Mouse (Mus musculus) midbrain, embryonic 12.5 days (tissue): ENCODE data around the gene Ncapd2. TPM values are rescaled to one million over a fixed set of nuclear protein-coding genes. Genes with fewer than 3 reads are reported as not detected.
A peak's percentile ranks its signal among the peaks of the same experiment; 100 is the strongest.
"Not testable (repeated sequence)": the region's sequence is repeated elsewhere in the genome, so short reads cannot be mapped to it uniquely, and the experiment has no call there.

ENCODE experiments used
- ATAC-seq: fragments of 200-750 bp; cut with Nextera tagmentation; 2 replicates; pipeline ENCODE4 v1.8.0; 2017; ENCODE audit warnings: low read depth, moderate TSS enrichment, moderate library complexity; ENCODE audit not compliant: low FRiP score
- H3K27ac ChIP-seq: fragments of 300-500 bp; sonication (generic); replicated peaks from 2 replicates; pipeline ENCODE4 v1.5.1; 2016; ENCODE audit warnings: mild to moderate bottlenecking
- H3K27me3 ChIP-seq: fragments of 300-500 bp; sonication (generic); 2 replicates; pipeline ENCODE4 v1.6.1; 2016; ENCODE audit warnings: mild to moderate bottlenecking
- H3K36me3 ChIP-seq: fragments of 300-500 bp; sonication (generic); 2 replicates; pipeline ENCODE4 v1.6.1; 2016
- H3K4me1 ChIP-seq: fragments of 300-500 bp; sonication (generic); 2 replicates; pipeline ENCODE4 v1.6.1; 2016
- H3K4me2 ChIP-seq: fragments of 300-500 bp; sonication (generic); replicated peaks from 2 replicates; pipeline ENCODE4 v1.6.1; 2016; ENCODE audit warnings: mild to moderate bottlenecking, moderate library complexity
- H3K4me3 ChIP-seq: fragments of 300-500 bp; sonication (generic); 2 replicates; pipeline ENCODE4 v1.5.1; 2016; ENCODE audit warnings: mild to moderate bottlenecking
- H3K9ac ChIP-seq: fragments of 300-500 bp; sonication (generic); replicated peaks from 2 replicates; pipeline ENCODE4 v1.6.1; 2016; ENCODE audit warnings: mild to moderate bottlenecking, moderate library complexity
- H3K9me3 ChIP-seq: fragments of 300-500 bp; sonication (generic); 2 replicates; pipeline ENCODE4 v1.6.1; 2016; ENCODE audit warnings: mild to moderate bottlenecking
- WGBS: fragments of 180-500 bp; shearing (Covaris S2); methylation state at CpG from one replicate; pipeline ENCODE4 v1.1.7; 2016; 5-methylcytosine and 5-hydroxymethylcytosine counted together
- polyA plus RNA-seq: library from polyadenylated mRNA; unstranded; fragments of >200 nt; fragmentation: Nextera tagmentation; extraction: Ambion mirVana; gene quantifications from 2 replicates; pipeline ENCODE4 v1.2.1, GENCODE M21; 2016

Ncapd2 gene
- polyA plus RNA-seq, 1 experiment from 2014 or later, result 192 TPM

GRCm38 (mm10) chr6:125163801-125164657, 27.5 kb downstream of the Ncapd2 start:
- WGBS, result 3% methylated on average over 20 of the region's 20 CpGs
- H3K4me2 ChIP-seq, result peak overlapping the region; percentile 96
- peaks cover 55% of the 10 kb centered on the region for H3K36me3 ChIP-seq
- peaks cover 49% of the 10 kb centered on the region for H3K4me1 ChIP-seq
- no peaks in the 10 kb centered on the region for H3K27me3 ChIP-seq
- H3K27ac ChIP-seq, result peak overlapping the region; percentile 95
- H3K9ac ChIP-seq, result peak overlapping the region; percentile 97
- ATAC-seq, result no peak
- peak overlapping the region; percentile 86 for H3K4me3 ChIP-seq
- no peaks in the 10 kb centered on the region for H3K9me3 ChIP-seq

GRCm38 (mm10) chr6:125162615-125163305, 28.7 kb downstream of the Ncapd2 start:
- H3K36me3 ChIP-seq, result peaks cover 49% of the 10 kb centered on the region
- H3K9ac ChIP-seq, H3K9me3 ChIP-seq, H3K4me3 ChIP-seq, ATAC-seq, H3K27me3 ChIP-seq, H3K27ac ChIP-seq: not testable (repeated sequence)
- 73% methylated on average over 13 of the region's 16 CpGs for WGBS
- H3K4me2 ChIP-seq, result 0 out of 2 replicates have a peak overlapping the region, but pooled peaks have one; percentile 13
- peaks cover 49% of the 10 kb centered on the region for H3K4me1 ChIP-seq

- Histone ChIP-seq H3K36me3 (peaks cover 46% of the 10 kb centered on the region), H3K4me1 (peaks cover 49% of the 10 kb centered on the region)
- H3K27ac ChIP-seq, H3K9me3 ChIP-seq, ATAC-seq, H3K4me2 ChIP-seq, H3K9ac ChIP-seq, H3K27me3 ChIP-seq, H3K4me3 ChIP-seq: not testable (repeated sequence)
- WGBS, result 14% methylated on average over 4 of the region's 5 CpGs
Measured at GRCm38 (mm10) chr6:125161971-125162370, 29.5 kb downstream of the Ncapd2 start.

GRCm38 (mm10) chr6:125160854-125161760, 30.4 kb downstream of the Ncapd2 start:
- peaks cover 47% of the 10 kb centered on the region for H3K4me1 ChIP-seq

GRCm38 (mm10) chr6:125160558-125160853, 31.0 kb downstream of the Ncapd2 start:
- peak overlapping the region; percentile 56; the same call in 1 of the 2 replicates for H3K27ac ChIP-seq

More at GRCm38 (mm10) chr6:125160854-125161760, 30.4 kb downstream of the Ncapd2 start:
- Histone ChIP-seq H3K9ac (no peak overlapping the region), H3K4me3 (no peak overlapping the region), H3K36me3 (peaks cover 46% of the 10 kb centered on the region), H3K4me2 (0 out of 2 replicates have a peak overlapping the region, but pooled peaks have one; percentile 7), H3K9me3 (no peaks in the 10 kb centered on the region), H3K27me3 (no peaks in the 10 kb centered on the region), H3K27ac (peak overlapping the region; percentile 56)
- 17% methylated on average over 22 of the region's 22 CpGs for WGBS
- ATAC-seq, result no peak

GRCm38 (mm10) chr6:125159773-125160557, 31.5 kb downstream of the Ncapd2 start:
- H3K4me3 ChIP-seq, result no peak overlapping the region
- H3K9me3 ChIP-seq, result no peaks in the 10 kb centered on the region
- no peak for ATAC-seq
- WGBS, result 89% methylated on average over 7 of the region's 7 CpGs
- H3K4me2 ChIP-seq, result no peak overlapping the region
- H3K27ac ChIP-seq, result peak overlapping the region; percentile 56; the same call in 1 of the 2 replicates
- peaks cover 52% of the 10 kb centered on the region for H3K36me3 ChIP-seq
- peaks cover 43% of the 10 kb centered on the region for H3K4me1 ChIP-seq
- H3K9ac ChIP-seq, result 0 out of 2 replicates have a peak overlapping the region, but pooled peaks have one; percentile 3
- H3K27me3 ChIP-seq, result no peaks in the 10 kb centered on the region

More at GRCm38 (mm10) chr6:125160558-125160853, 31.0 kb downstream of the Ncapd2 start:
- no peak overlapping the region for H3K9ac ChIP-seq
- WGBS, result 51% methylated on average over 10 of the region's 10 CpGs
- peaks cover 43% of the 10 kb centered on the region for H3K4me1 ChIP-seq
- H3K9me3 ChIP-seq, result no peaks in the 10 kb centered on the region
- H3K36me3 ChIP-seq, result peaks cover 47% of the 10 kb centered on the region
- H3K4me2 ChIP-seq, result no peak overlapping the region
- H3K4me3 ChIP-seq, result no peak overlapping the region
- H3K27me3 ChIP-seq, result no peaks in the 10 kb centered on the region
- no peak for ATAC-seq

- peaks cover 38% of the 10 kb centered on the region for H3K4me1 ChIP-seq
- no peaks in the 10 kb centered on the region for H3K9me3 ChIP-seq
- no peak overlapping the region for H3K4me2 ChIP-seq
- ATAC-seq, result no peak
- no peak overlapping the region for H3K4me3 ChIP-seq
- H3K36me3 ChIP-seq, result peaks cover 55% of the 10 kb centered on the region
- 0 out of 2 replicates have a peak overlapping the region, but pooled peaks have one; percentile 15 for H3K9ac ChIP-seq
- 87% methylated on average over 15 of the region's 15 CpGs for WGBS
- H3K27me3 ChIP-seq, result no peaks in the 10 kb centered on the region
- H3K27ac ChIP-seq, result 0 out of 2 replicates have a peak overlapping the region, but pooled peaks have one; percentile 35
Measured at GRCm38 (mm10) chr6:125158944-125159492, 32.5 kb downstream of the Ncapd2 start.

GRCm38 (mm10) chr6:125156903-125157614, 34.4 kb downstream of the Ncapd2 start:
- no peaks in the 10 kb centered on the region for H3K9me3 ChIP-seq
- peak overlapping the region; percentile 37 for H3K9ac ChIP-seq
- H3K36me3 ChIP-seq, result peaks cover 61% of the 10 kb centered on the region
- H3K4me2 ChIP-seq, result no peak overlapping the region
- 22% methylated on average over 7 of the region's 7 CpGs for WGBS
- ATAC-seq, result peak; percentile 11; the same call in 1 of the 2 replicates
- H3K27ac ChIP-seq, result peak overlapping the region; percentile 80
- H3K4me3 ChIP-seq, result no peak overlapping the region
- no peaks in the 10 kb centered on the region for H3K27me3 ChIP-seq
- H3K4me1 ChIP-seq, result peaks cover 29% of the 10 kb centered on the region

GRCm38 (mm10) chr6:125156491-125156890, 35.0 kb downstream of the Ncapd2 start:
- Histone ChIP-seq H3K36me3 (peaks cover 66% of the 10 kb centered on the region), H3K4me3 (no peak overlapping the region), H3K9ac (no peak overlapping the region), H3K27ac (peak overlapping the region; percentile 80; the same call in 1 of the 2 replicates), H3K27me3 (no peaks in the 10 kb centered on the region), H3K4me2 (no peak overlapping the region), H3K9me3 (no peaks in the 10 kb centered on the region), H3K4me1 (peaks cover 27% of the 10 kb centered on the region)
- ATAC-seq, result no peak
- 89% methylated on average over 3 of the region's 3 CpGs for WGBS

- H3K4me3 ChIP-seq, result no peak overlapping the region
- no peaks in the 10 kb centered on the region for H3K27me3 ChIP-seq
- peaks cover 21% of the 10 kb centered on the region for H3K4me1 ChIP-seq
- no peak overlapping the region for H3K27ac ChIP-seq
- H3K9ac ChIP-seq, result no peak overlapping the region
- WGBS, result 82% methylated on average over 8 of the region's 8 CpGs
- H3K9me3 ChIP-seq, result no peaks in the 10 kb centered on the region
- H3K4me2 ChIP-seq, result no peak overlapping the region
- H3K36me3 ChIP-seq, result peaks cover 57% of the 10 kb centered on the region
- no peak for ATAC-seq
Measured at GRCm38 (mm10) chr6:125155262-125155661, 36.2 kb downstream of the Ncapd2 start.
